Mouse (Mus musculus) kidney, adult 9 months (tissue): ENCODE data around the gene Igf2.

Experiments used
- DNase-seq: peaks from one replicate; pipeline ENCODE4 v3.0.0; 2022

The Igf2 gene

DNA sequence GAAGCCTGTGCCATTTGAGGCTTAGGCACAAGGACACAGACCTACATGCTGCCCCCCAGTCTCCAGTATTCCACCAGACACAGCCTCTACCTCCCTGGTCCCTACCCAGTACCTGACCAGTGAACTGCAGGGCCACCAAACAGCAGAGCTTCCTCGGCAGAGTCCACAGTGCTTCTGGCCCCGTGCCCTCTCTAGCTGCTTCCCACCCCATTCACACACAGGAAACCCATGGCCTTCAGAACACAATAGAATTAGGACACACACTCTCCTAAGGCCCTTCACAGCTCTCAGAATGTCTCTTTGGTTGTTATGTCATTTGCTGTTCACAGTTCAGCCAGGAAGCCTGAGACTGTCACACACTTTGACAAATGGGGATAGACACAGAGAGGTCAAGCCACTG, at the start of gene Igf2:
Igf2 (minus strand) TSS at position 158 of the 400 bp plus-strand sequence.
- peak; percentile 36 for DNase-seq

DNA sequence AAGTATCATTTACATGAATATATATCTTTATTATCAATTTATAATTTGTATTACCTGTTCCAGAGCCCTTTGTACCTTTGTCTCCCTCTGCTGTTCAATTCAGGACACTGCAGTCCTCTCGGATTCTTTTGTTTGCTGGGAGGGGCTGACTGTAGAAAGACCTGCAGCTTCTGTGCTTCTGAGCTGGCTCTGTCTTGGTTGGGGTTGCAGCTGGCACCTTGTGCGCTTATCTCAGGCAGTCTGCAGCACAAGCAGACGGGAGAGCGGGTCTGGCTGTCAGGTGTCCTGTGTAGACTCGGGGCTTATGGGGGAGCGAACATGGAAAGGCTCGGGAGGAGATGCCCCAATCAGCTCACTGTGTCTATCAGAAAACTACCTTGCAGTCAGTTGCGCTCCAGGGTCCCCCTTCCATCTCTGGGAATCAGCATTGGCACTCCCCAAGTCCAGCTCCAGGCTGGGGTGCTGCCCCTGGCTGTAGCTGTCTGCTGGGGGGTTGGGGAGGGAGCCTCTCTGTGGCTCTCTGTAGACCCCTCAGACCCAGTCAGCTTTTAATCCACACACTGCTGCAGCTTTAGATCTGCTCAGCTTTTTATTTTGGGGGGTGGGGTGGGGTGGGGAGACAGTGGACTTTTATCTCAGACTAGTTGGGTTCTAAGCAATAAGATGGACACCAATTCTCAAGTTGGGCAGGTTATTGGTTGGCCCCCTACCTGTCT, 48.3 kb upstream of the Igf2 start:
- DNase-seq: peak; percentile 35

DNA sequence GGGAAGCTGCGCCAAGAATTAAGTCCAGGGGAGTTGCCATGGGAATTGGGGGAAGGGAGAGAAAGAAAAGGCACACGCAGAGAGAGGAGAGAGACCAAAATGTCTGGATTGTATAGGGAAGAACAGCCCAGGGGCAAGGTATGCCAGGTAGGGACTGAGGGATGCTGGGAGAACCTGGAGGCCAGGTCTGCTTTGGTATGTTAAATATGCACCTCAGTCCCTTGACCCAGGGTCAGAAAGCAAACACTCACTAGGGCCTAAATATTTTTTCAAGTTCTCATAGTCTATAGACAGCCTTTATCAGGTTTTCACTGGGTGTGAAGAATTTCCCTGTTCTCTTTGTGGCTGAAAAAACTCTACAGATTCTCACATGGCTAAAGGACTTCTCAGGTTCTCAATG, 40.3 kb upstream of the Igf2 start:
- DNase-seq: no peak

DNA sequence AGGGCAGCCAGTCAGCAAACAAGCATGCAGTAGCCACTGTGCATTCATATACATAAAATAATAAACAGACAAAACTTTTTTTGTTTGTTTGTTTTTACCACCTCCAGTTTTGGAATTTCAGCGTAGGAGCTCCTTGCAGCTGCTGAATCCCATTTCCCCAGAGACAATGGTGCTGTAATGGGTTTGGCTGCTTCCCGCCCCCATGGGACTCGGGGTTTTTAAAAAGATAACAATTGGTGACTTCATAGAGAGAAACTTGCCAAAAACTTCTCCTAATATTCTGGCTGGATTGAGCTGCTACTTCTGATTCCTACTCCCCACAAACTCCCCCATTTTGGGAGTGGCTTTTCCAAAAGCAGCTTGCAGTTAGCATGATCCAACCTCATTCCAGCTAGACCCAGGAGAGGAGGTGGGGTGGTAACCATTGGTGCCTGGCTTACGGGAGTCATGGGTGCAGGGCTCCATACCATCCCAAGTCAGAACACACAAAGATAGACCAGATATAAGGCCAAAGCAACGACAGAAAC, 32.8 kb upstream of the Igf2 start:
- peak; percentile 6 for DNase-seq

DNA sequence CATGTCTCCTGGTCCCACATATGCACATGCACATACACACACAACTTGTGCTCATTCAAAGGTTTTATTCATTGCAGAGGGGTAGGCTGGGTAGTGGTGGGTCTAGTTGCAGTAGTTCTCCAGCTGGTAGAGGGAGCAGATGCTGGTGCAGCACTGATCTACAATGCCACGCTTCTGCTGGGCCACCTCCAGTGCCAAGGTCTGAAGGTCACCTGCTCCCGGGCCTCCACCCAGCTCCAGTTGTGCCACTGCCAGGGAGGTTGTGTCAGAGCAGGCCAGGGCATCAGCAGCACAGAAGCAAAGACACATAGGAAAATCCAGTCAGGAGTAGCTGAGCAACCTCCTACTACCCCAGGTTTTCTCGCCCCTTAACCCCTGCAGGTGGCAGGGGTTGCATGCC, 12.0 kb upstream of the Igf2 start:
- peak; percentile 61 for DNase-seq

DNA sequence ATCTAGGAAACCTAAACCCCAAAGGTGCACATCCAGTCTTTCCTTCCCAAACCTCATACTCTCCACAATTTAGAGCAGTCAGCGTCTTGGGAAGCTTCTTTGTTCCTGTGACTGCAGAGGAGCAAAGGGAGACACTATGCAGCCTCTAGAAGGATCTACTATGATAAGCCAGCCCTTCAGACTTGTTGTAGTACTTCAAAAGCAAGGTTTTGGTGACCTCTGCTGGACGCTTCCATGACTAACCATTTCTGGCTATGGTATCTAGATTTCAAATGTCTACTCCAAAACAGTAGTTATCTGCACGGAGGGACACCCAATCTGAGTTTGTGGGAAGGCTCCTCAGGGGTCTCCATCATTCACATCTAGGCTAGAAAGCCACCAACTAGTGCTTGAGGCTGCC, 9.0 kb upstream of the Igf2 start:
- DNase-seq: peak; percentile 58

DNA sequence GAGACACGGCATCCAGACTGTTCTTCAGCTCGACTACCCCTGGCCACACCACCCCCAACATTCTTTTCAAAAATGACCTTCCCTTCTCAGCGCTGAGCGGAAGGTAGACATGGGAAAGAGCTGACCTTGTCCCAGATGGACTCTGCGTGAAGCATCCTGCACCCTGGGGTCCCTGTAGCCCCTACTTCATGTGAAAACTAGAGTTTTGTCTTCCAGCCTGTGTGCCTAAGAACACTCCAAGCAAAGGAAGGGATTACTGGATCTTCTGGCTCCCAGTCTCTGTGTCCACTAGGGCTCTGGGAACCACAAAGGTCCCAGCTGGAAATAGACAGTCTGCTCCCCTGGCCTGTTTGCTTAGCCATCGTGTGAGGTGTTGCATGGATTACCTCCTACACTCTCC, 8.5 kb upstream of the Igf2 start:
- DNase-seq: no peak

DNA sequence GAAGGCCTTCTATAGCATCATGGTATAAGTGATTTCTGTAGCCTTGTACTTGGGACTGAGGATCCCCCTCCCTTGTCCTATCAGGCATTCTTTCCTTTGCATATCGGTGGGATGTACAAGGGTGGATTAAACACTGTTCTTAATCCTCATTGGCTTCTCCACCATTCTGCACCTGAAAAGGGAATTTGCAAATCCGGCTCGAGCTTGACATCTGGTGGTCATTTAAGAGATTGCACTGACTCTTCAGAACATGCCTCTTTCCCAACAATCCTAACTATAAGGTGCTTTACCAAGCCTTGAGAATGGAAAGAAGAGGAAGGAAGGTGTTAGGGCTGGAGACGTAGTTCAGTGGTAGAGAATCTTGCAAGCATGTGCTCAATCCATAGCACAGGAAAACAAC, 5.5 kb upstream of the Igf2 start:
- DNase-seq: peak; percentile 49

DNA sequence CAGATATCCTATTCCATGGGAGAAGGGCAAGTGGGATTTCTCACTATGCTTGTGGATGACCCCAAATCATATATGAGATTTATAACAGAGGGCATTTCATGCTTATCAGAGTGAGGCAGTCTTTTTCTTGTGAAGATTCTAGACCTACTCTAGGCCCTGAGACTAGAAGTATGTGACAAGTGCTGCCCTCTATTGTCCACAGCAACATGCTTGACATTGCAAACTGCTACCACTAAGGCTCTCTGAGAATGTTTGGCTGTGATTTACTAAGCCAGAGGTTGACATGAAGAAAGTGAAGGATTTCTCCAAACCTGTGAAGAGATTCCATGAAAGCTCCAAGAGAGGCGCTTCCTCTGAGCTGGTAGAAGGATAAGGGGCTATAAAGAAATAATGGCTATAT, 4.5 kb upstream of the Igf2 start:
- no peak for DNase-seq

DNA sequence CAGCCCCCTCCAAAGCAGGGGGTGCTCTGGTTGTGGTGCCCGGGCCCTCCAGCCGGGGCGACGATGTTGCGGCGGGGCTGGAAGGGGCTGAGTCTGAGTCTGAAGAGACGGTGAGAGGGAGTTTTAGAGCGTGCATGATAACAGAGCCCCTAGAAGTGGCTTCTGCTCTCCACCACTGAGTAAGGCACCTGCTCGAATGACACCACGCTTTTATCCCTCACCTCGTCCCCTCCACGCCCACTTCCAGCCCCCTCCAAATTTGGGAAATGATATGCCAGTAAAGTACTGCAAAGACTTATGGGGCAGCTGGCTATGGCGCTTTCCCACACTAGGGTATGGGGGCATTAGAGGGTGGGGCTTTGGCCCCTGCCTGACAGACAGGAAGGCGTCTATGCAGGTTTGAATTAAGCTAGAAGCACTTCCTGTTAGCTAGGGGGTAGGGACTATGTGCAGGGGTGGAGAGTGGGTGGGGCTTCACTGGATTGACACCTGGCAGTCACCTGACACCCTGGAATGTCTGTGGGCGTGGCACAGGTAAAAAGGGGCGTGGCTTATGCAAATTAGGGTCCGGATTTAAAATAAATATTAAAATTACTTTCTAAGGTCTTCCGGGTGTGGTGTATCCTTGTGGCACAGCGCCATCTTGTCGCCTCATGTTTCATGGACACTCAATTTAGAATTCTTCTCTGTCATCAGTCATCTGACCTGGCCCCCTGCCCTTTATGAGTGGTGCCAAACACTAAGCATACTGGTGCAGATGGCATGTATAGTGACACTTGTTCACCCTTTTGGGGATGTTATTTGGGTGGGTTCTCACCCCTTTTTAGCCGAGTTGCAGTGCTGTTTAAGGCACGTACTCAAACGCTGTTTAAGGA, 3.4 kb upstream of the Igf2 start, which contains the start of gene Gm49394:
Gm49394 (minus strand) TSS at position 192 of the 875 bp plus-strand sequence.
- no peak for DNase-seq

DNA sequence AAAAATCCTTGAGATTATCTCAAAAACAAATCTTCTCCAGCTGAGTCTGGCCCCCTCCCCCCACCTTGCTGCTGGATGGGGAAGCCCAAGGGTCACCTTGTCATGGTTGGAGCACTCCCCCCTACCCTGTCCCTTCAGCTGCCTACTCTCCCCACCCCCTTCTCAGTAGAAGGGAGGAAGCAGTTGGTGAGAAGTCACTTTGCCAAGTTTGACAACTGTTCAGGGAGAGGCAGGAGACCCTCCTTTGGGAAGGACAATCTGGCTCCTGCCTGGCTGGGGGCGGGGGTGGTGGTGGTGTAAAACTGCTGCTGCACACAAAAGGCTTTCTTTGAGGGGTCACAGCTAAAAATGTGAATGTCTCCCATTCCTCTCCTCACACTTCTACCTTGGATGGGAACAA, 1.7 kb upstream of the Igf2 start:
- DNase-seq: no peak

DNA sequence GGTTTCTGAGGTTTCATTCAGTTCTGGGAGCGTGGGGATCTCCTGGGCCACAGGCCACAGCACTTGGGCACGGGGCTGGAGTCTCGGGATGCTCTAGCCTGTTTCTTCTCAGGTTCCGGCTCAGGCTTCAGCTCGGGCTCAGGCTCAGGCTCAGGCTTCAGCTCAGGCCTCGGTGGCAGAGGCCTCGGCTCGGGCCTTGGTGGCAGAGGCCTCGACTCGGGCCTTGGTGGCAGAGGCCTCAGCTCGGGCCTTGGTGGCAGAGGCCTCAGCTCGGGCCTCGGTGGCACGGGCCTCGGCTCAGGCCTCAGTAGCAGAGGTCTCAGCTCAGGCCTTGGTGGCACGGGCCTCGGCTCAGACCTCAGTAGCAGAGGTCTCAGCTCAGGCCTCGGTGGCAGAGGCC, 905 bp upstream of the Igf2 start:
- no peak for DNase-seq

DNA sequence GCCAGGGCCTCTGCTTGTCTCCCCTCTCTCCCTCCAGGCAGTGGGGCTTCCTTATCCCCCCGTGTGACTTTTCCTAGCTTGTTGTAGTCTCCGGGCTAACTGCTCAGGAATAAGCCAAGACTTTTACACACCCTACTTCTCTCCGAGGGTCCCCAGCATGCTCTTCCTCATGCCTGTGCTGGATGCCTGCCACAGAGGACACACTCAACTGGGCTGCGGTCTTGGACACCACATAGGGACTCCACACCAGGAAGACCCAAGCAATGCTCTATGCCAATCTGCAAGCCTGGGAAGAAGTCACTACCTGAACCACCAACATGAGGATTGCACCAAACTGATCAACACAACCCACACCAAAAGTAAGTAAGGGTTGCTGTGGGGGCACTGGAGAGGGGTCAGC, 507 bp downstream of the Igf2 start:
- no peak for DNase-seq

DNA sequence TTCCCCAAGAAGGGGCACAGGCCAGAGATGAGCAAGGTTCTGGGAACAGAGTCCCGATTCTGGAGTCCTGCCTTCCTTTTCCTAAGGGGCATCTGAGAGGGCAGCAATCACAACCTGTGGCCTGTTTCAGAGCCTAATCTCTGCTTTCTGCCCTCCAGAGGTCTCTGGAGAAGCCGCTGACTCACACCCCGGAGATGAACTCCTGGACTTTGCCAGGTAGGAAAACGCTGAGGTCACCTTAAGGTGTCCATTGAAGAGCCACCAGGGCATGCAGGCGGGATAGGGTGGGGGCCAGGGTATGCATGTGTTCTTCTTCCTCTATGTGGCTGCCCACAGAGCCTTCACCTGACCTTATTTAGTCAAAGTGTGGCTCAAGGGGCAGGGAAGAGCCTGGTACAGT, 1.3 kb downstream of the Igf2 start:
- DNase-seq: no peak

DNA sequence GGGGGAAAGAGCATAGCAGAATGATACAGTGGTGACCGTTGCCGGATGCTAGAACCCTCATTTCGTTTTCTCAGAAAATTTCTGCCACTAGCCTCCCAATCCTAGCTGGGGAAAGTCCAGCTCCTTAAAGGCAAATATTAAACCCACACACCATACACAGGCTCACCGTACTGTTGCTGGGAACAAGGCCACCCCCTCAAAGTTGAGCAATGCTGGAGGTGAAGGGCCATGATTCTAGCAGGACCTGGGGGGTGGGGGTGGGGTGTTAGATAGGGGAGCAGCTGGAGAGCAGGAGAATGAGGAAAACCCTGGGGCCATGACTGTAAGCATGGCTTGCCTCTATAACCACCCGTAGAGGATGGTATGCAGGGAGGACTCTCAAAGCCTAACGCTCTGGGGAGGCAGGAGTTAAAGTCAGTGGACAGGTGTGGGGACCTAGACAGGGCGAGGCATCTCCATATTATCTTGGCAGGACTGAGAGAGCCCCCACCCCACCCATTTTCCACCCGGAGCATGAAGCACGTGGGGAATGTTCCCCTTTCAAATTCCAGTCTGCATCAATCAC, 2.1 kb downstream of the Igf2 start:
- no peak for DNase-seq

DNA sequence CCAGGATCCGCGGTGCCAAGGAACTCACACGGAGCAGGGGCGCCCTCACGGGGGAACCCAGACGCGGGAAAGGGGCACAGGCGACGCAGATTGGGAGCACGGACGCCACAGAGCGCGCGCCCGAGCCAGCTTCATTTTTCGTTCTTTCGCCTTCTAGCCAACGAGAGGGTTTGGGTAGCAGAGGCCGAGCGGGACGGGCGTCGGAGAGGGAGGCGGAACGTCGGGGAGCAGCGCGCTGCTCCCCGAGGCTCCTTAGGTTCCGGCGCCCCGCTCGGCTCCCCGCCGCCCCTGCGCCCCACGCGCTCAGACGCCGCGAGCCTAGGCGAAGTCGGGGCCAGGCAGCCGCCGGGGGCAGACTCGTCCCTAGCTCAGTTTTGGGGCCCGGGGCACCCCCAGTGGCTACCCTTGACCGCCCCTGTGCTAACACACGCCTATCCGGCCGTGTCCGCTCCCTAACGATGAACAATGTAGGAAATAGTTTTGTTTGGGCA, 2.6 kb downstream of the Igf2 start:
- DNase-seq: no peak

DNA sequence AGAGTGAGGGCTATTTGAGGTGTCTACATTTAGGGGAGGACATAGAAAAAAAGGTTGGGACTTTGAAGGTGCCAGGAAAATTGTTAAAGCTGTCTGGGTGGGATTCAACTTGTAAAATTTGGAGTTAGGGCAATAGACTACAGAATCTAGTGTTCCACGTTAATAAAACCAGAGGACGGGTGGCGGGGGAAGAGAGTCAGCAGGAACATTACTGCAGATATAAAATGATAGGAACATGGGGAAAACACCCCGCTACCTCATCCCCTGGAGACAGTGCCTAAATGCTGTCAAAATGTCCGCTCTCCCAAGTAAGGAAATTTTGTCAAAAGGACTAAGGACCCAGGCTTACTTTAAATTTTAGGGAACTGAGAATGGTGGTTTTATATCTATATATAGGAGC, 3.5 kb downstream of the Igf2 start:
- DNase-seq: no peak

DNA sequence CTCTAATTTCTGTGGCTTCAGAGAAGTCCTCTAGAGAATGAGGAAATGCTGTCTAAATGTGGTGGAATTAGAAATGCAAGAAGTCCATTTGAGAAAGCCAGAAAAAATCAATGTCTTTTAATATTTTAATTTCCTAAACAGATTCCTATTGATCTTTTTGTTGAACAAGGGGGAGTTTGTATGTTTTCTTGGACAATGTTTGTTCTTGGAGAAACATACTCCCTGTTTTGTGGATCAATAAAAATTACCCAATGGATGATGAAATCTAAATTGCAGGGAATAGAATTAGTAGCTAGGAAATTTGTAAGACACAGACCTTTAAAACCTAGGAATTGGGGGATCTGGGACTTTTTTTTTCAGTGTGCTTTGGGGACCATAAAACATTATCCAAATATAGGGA, 4.8 kb downstream of the Igf2 start:
- DNase-seq: no peak

DNA sequence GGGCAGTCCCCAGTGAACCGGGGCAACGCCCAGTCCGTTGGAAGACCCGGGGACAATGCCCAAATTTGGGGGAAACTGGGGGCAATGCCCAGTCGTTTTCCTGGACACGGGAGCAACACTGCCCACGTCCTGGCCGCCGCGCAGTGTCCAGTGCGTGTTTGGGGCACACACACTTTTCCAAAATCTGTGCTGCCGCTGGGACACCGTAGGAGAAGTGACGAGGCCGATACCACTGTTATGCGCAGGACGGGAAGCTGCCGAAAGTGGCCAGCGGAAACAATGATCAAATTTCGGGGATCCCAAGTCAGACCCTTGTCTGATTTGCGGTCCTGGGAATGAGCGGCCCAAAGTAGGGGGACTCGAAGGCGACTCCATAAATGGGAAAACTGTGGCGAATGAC, 5.6 kb downstream of the Igf2 start:
- DNase-seq: no peak

DNA sequence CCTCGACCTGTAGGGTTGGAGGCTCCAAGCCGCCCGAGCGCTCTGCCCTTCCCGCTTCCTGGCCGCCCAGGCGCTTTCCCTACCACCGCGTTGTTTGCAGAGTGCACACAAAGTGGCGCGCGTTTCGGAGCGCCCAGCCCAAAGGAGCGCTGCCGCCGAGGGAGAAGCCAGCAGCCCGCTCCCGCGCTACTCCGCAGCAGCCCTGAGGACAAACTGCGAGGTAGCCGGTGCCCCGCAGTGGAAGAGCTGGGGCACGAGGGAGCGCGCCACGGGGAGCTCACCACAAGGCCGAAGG, 6.0 kb downstream of the Igf2 start:
- no peak for DNase-seq

DNA sequence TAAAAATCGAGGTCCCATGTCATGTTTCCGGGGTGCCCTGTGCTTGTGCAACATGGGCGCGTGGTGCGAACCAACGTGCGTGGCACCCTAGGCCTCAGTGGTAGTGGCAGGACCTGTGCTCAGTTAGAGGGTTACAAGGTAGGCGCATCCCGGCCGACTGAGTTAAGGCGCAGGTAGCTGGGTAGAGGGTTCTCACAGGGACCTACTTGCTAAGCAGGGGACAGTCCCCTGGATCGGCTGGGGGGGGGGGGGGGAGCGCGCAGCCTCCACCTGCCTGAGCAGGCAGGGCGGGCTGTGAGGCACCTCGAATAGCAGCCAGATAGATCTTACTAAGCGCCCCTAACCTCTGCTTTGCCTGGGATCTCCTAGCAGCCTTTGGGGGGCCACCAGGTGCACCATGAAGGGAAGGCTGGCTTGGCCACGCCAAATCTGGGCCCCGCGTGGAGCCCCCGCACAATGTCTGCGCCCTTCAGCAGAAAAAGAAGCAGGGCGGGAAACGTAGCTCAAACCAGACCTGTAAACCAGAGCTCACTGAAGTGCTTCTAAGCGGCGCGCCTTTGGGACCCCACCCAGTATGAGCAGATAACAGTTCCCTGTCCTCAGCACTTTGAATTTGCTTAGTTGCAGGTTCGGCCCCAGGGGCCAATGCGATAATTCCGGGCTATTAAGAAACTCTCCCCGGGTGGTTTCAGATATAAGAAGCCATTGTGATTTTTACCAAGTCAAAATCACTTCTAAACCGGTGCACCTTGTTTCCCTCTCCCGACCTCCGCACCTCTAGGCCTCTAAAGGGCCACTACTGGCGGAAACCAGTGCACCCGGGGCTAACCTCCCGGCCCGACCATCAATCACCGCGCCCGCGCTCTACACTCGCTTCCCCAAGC, 6.6 kb downstream of the Igf2 start:
- DNase-seq: no peak

DNA sequence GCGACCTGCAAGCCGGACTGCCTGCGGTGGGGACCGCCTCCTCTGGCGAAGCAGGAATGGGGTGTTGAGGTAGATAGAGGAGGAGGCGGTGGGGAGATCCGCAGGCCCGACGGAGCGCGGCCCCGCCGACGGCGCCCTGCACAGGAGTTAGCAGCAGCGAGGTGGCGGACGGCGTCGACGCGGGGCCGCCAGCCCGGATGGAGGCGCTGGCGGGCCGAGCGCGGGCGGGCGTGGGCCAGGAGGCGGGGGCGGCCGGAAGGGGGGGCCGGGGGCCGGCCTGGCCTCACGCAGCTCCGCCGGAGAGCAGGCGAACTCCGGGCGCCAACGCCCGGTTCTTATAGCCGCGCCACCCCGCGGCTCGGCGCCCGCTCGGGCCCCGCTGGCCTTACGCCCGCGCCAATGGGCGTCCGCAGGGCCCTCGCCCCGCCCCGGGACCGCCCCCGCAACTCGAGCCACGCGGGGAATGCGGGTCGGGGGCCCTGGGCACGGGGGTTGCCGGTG, 7.4 kb downstream of the Igf2 start:
- DNase-seq: no peak
